Mouse (Mus musculus) lung, postnatal 14 days (tissue): ENCODE results near the gene Gpr37l1.
A peak's percentile ranks its signal among the peaks of the same experiment; 100 is the strongest.

Experiments used
- DNase-seq: peaks from one replicate; pipeline ENCODE4 v3.0.0; 2021

The Gpr37l1 gene

GRCm38 (mm10) chr1:135181275-135181674 is 13.8 kb upstream of the Gpr37l1 start:
- no peak for DNase-seq

- DNase-seq, result no peak
Observed at GRCm38 (mm10) chr1:135180830-135181229, 13.3 kb upstream of the Gpr37l1 start.

DNA sequence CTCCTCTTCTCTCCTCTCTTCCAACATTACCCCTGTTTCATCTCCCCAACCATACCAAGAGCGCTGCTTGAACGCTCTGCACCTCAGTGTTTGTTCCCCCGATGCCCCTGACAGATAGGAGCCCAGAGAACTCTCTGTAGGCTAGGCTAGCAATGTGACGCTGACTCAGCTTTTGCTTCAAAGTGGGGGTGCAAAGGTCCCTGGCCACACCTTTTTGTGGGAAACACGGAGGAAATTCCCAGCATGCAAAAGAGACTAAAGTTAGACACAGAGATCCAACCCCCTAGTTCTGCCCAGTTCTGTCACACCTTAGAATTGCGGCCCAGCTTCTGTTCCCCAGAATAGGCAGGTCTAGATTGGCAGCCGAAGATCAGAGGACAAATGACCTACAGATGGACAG is 11.4 kb upstream of the Gpr37l1 start:
- no peak for DNase-seq

DNA sequence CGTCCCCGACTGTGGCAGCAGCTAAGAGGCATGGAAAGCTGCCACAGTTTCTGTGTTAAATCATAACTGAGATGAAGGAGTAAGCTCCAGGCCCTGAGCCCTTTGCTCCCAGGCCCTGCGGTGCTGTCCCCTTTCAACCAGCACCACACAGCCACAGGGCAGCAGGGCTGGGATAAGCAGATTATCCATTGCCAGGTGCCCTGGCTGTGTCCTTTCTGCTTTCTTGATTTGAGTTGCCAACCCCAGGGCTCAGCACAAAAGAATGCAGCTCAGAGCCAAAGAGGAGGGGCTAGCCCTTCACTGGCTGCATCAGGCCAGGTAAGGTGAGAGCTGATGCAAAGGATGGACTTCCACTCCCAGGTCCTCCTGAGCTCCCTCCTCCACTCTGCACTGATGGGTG is 10.2 kb upstream of the Gpr37l1 start:
- DNase-seq, result no peak

DNA sequence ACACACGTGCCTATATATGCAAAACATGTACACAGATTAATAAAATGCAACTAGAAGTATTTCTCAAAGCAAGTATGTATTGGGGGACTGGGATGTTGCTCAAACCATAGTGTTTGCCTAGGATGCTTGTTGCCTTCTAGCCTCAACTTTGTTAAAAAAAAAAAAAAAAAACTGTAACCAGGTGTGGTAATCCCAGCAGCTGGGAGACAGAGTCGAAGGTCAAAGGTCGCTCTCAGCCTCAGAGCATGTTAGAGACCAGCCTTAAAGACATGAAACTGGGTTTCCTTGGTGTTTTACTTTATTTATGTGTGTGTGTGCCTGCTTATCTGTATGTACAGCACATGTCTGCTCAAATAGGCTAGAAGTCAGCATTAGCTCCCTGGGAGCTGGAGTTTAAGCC is 7.7 kb upstream of the Gpr37l1 start:
- DNase-seq, result no peak

- no peak for DNase-seq
Observed at GRCm38 (mm10) chr1:135173311-135173710, 5.8 kb upstream of the Gpr37l1 start.

DNA sequence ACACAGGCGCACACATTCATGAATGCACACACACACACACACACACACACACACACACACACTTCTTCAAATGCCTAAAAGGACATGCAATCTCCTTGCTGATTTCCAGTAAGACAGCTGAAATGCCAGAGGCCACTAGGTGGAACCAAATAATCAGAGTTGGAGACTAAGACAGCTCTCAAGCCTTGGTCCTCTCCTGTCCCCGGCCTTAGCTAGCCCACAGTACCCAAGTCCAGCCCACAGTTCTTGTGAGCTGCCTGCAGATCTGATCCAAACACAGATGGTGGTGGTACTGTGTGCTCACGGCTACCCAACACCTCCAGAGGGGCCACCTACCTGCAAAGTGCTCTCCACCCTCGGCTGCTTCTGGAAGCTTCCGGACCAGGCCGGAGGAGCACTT is 4.5 kb upstream of the Gpr37l1 start:
- DNase-seq, result peak; percentile 76

- DNase-seq, result no peak
Observed at GRCm38 (mm10) chr1:135171202-135171601, 3.7 kb upstream of the Gpr37l1 start.

GRCm38 (mm10) chr1:135170299-135170698 is 2.8 kb upstream of the Gpr37l1 start:
- DNase-seq, result no peak

- DNase-seq, result peak; percentile 27
Observed at GRCm38 (mm10) chr1:135169556-135170224, 2.2 kb upstream of the Gpr37l1 start.

GRCm38 (mm10) chr1:135168453-135169200 is 1.1 kb upstream of the Gpr37l1 start:
- no peak for DNase-seq

DNA sequence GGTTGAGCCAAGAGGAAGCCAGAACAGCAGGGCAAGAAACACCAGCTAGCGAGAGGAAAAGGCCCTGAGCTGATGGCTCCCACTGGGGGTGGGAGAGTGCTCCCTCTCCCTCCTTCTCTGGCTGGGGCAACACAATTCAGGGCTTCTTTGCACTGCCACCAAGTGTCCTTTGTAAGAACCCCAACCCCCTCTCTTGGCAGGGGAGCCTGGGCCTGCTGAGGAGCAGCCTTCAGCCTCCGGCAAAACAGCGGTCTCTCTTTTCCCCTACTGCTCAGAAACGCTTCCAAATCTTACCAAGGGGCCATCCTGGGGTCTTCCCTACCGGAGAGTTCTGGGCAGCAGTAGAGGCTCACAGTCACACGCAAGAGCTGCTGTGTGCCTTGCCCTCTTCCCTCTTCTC is 4.8 kb downstream of the Gpr37l1 start:
- DNase-seq, result no peak

DNA sequence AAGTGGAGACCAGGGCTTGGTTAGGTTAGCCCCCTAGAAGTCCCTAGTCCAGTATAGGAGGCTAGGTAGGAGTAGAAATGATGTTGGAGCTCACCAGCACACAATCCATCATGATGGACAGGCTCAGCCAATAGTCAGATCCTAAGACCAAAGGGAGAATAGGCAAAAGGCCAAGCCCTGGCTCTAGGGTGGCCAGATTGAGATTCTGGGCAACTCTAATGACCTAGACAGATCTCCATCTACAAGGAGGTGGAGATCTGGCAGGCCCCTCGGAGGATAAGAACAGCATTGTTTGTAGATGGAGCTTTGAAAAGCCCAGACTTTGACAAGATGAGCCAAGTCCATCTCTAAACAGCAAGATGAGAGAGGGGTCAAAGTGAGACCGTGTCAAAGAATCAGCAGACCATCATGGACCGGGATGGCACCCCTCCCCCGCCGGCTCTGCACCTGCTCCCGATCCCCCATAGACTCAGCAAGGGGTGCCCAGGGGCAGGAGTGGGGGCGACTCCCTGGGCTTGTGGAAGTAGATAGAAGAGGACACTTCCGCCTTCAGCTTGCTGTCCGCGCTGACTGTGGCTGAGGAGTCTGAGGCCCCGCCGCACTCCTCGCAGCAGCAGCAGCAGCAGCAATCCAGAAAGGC is 7.0 kb downstream of the Gpr37l1 start:
- DNase-seq, result no peak

GRCm38 (mm10) chr1:135159556-135160123 is 7.8 kb downstream of the Gpr37l1 start:
- no peak for DNase-seq

- no peak for DNase-seq
Observed at GRCm38 (mm10) chr1:135159074-135159473, 8.4 kb downstream of the Gpr37l1 start.

- DNase-seq, result no peak
Observed at GRCm38 (mm10) chr1:135158633-135159032, 8.8 kb downstream of the Gpr37l1 start.

GRCm38 (mm10) chr1:135156300-135156699 is 11.2 kb downstream of the Gpr37l1 start:
- DNase-seq, result no peak

DNA sequence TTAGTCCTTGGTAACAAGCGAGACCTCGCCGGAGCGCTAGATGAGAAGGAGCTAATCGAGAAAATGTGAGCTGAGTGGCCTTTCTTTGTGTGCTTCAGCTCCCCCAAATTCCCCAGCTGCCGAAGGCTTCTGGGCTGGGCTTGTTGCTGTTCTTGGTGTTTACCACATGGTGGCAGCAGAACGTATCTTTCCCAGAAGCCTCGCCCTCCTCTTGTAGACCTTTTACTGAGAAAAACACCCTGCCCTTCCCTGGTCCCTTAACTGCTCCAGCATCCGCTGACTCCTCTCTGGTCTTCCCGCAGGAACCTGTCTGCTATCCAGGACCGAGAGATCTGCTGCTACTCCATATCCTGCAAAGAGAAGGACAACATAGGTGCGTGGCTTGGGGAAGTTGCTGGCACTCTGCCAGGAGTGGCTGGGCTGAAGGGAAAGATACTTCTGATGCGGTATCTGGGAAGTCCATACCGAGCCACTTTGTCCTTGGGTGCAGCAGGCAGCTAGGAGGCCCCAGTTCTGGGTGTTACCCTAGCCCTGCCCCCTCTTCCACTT is 13.0 kb downstream of the Gpr37l1 start:
- peak; percentile 73 for DNase-seq

DNA sequence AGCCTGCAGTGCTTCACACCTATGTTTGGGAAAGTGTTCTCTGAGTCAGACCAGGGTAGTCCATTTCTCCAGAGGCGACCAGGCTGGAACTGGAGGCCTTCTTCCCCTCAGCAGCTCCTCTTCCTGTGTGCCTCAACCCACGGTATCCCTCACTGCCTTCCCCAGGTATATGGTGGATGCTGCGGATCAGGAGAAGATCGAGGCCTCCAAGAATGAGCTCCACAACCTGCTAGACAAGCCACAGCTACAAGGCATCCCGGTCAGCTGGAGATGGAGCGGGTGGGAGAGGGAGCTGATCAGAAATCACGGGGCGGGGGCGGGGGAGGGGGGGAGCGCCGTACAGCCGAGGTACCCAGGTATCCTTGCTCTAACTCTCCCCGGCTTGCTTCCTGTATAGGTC is 13.5 kb downstream of the Gpr37l1 start:
- DNase-seq, result no peak

GRCm38 (mm10) chr1:135148996-135149395 is 18.5 kb downstream of the Gpr37l1 start:
- DNase-seq, result no peak

DNA sequence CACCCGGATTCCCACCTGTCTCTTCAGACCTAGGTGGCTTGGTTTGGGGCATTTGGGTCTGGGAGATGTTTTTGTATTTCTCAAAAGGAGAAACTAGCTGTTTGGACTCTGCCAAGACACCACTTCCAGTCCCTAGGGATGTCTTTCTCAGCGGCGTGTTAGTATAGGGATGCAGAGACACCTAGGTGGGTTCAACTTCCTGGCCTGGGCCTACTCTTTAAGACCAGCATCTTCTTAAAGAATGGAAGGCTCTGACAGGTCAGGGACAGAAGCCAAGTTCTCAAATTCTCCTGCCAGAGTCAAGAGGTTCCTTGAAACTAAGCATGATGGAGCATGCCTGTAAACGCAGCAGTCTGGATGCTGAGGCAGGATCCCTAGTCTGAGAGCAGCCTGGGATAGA is 19.0 kb downstream of the Gpr37l1 start:
- no peak for DNase-seq

DNA sequence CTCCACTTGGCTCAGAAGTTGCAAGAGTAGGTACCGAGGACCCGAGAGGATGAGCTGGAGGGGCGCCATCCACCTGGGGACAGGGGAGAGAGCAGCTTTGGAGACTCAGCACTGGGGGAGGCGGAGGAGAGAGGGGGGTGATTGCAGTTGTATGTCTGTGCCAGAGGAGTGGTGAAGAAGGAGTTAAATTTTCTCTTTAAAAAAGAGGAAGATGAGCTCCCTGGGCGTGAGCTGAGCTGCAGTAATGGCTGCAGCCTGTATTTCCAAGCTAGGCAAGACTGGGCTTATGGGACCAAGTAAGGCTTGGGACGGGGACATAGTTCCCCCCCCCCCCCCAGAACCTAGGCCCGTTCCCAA is 19.8 kb downstream of the Gpr37l1 start:
- DNase-seq, result no peak

GRCm38 (mm10) chr1:135146946-135147701 is 20.4 kb downstream of the Gpr37l1 start:
- peak; percentile 90 for DNase-seq
